Mouse (Mus musculus) gastrocnemius, adult 18-20 months (tissue): ENCODE measurements at regions not wholly inside any gene's neighbourhood (a gene's known extent, or its start where the extent isn't known, plus 50 kb on each side); places are given as distances from the start of the nearest gene placed in this dataset.

Experiments used
- DNase-seq: peaks from one replicate; pipeline ENCODE4 v3.0.0; 2021; ENCODE audit warnings: low spot score

- DNase-seq, result no peak
Measured at GRCm38 (mm10) chr17:43214038-43214437, 56.1 kb upstream of the Adgrf1 start.

GRCm38 (mm10) chr17:43219636-43220035 lies 50.5 kb upstream of the Adgrf1 start:
- DNase-seq, result no peak
